Mouse (Mus musculus) urinary bladder, adult 2 months (tissue): Measurements from ENCODE around the gene Itga8. TPM values are rescaled to one million over a fixed set of nuclear protein-coding genes. Genes with fewer than 3 reads are reported as not detected.

Experiments used
- DNase-seq: peaks from one replicate; pipeline ENCODE4 v3.0.0; 2022; ENCODE audit warnings: low spot score
- polyA plus RNA-seq: library from polyadenylated mRNA; depleted of rRNA; stranded (reverse); fragments of >200 nt; gene quantifications from 2 replicates; pipeline ENCODE4 v1.2.3, GENCODE M21; 2012; rRNA removed

The Itga8 gene
- 11.6 and 14.6 TPM in 2 replicates for polyA plus RNA-seq

- DNase-seq = peak; percentile 63
Measured at GRCm38 (mm10) chr2:12301431-12302170, at the start of gene Itga8. TSS of gene Itga8 (minus strand) at chr2:12301922.

GRCm38 (mm10) chr2:12348914-12349313 lies 47.2 kb upstream of the Itga8 start:
- no peak for DNase-seq

DNA sequence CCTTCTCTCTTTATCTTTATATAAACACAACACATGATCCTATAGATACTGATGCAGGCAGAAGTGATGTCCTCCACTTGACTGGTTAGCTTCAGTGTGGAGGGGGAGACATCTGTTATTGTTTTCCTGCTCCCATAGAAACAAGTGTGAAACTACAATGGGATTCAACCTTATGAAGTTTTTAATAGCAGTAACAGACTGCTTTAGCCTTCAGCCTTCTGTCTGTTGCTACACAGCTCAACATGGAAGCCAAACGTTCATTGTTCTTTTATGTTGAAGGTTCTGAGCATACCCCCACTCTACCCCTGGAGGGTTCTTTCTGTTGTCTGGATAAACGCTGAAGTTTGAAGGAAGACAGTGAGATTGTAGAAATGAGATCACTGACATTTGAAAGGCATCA lies 30.2 kb upstream of the Itga8 start:
- DNase-seq = no peak

- no peak for DNase-seq
Measured at GRCm38 (mm10) chr2:12329620-12330019, 27.9 kb upstream of the Itga8 start.

GRCm38 (mm10) chr2:12329068-12329407 lies 27.3 kb upstream of the Itga8 start:
- DNase-seq = no peak

- no peak for DNase-seq
Measured at GRCm38 (mm10) chr2:12328355-12329067, 26.8 kb upstream of the Itga8 start.

GRCm38 (mm10) chr2:12327691-12328354 lies 26.1 kb upstream of the Itga8 start:
- no peak for DNase-seq

- DNase-seq = no peak
Measured at GRCm38 (mm10) chr2:12327216-12327615, 25.5 kb upstream of the Itga8 start.

DNA sequence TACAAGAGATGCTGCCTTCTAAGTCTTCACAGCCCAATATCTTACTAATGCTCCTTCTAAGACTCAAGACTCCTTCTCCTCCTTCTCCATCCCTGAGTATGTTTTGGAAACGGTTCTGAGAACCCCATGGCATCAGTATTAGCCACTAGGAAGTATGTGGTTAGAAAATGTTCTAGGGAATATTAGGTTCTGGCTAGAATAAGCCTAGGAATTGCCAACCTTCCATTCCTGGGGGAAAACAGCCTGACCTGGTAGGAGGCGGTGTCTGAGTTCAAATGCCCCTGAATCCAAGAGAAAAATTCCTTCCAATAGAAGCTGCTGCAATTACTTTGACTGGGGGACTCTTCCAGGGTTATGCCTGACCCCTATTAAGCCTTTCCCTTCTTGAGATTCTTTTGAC lies 24.1 kb upstream of the Itga8 start:
- no peak for DNase-seq

- DNase-seq = no peak
Measured at GRCm38 (mm10) chr2:12325417-12325816, 23.7 kb upstream of the Itga8 start.

GRCm38 (mm10) chr2:12320914-12321313 lies 19.2 kb upstream of the Itga8 start:
- DNase-seq = no peak

DNA sequence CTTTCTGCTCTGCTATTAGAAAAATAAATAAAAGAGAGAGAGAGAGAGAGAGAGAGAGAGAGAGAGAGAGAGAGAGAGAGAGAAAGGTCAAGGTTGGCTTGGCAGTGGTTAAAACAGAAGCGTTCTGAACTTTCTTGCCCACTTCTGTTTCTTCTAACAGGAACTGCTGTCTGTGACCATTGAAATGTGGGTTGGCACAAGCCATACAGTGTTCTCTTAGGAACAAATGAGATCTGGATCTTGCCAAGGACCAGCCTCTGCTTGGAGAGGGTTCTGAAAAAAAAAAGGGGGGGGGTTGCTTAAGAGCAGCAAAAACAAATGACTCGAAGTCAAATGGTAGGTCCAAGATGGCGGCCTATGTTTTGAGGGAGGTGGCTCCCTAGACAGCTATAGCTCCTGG lies 17.0 kb upstream of the Itga8 start:
- no peak for DNase-seq

DNA sequence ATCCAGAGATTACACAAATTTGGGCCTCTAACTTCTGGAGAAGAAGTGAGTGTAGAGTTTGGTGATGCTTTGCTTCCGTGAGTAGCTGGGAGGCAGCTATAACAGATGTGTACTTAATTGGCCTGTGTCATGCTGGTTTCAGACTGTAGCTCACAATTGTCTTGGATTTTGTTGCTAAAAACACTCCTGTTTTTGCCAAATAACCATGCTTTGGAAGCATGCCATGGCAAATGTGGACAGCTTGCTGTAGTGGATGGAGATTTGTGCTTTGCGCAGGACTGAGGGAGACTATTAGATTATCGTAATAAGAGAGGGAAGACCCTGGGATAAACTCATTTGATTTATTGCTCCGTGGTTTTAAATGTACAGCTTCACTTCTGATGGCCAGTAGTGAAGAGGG lies 16.3 kb upstream of the Itga8 start:
- no peak for DNase-seq

GRCm38 (mm10) chr2:12317343-12317742 lies 15.6 kb upstream of the Itga8 start:
- DNase-seq = no peak

GRCm38 (mm10) chr2:12316361-12316760 lies 14.6 kb upstream of the Itga8 start:
- DNase-seq = no peak

DNA sequence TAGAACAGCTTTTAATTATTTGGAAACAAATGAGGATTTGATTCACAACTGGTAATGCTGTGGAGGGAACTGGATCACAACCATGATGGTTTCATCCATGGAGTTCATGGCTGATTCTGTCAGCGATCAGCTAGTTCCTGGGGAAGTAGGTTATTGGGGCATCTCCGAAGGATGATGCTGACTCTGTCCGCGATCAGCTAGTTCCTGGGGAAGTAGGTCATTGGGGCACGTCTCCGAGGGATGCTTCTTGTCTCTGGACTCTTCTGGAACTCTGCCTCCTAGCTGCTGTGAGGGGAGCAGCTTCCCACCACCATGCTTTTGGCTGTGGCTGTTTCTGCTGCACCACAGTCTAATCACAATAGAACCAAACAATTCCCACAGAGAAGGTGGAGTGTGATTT lies 12.3 kb upstream of the Itga8 start:
- no peak for DNase-seq

DNA sequence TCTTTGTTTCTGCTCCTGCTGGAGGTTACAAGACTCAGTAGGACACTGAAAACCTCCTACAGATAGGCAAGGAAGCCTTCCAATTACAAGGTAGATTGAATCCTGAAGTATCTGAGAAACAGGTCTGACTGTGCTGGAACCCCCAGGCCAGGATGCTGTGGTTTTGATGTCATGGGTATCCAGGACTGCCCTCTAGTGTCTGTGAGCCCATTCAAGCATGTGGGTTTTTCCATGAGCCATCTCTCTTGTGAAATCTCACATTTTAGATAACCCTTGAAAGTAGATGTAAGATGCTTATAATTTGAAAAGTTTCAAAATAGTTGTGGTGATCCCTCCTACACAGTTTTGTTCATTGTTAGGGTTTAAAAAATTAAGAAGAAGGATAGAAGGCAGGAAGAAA lies 6.7 kb upstream of the Itga8 start:
- DNase-seq = no peak

- DNase-seq = no peak
Measured at GRCm38 (mm10) chr2:12307311-12307710, 5.6 kb upstream of the Itga8 start.

DNA sequence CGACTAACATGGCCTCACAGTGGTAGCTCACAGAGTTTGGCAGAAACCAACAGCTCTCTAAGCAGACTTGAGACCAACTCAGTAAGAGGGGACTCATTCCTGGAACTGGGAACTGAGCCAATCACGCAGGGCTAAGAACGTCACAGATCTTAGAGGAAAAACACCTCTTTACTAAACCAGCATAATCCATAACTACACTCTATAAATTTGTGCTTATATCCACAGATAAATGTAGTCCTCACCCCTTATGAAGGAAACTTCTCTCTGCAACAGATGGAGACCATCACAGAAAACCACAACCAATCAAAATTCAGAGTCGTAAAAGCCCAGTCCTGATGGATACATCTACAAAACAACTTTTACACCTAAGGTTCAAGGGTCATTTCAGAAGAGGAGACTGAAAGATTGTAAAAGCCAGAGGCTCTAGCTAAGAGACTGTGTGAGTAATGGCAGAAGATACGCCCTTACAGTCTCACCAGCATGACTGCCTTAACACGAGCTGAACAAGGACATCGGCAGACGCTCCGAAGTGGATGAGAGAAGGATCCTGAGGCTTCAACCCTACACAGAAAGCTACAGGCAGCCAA lies 3.4 kb upstream of the Itga8 start:
- no peak for DNase-seq

DNA sequence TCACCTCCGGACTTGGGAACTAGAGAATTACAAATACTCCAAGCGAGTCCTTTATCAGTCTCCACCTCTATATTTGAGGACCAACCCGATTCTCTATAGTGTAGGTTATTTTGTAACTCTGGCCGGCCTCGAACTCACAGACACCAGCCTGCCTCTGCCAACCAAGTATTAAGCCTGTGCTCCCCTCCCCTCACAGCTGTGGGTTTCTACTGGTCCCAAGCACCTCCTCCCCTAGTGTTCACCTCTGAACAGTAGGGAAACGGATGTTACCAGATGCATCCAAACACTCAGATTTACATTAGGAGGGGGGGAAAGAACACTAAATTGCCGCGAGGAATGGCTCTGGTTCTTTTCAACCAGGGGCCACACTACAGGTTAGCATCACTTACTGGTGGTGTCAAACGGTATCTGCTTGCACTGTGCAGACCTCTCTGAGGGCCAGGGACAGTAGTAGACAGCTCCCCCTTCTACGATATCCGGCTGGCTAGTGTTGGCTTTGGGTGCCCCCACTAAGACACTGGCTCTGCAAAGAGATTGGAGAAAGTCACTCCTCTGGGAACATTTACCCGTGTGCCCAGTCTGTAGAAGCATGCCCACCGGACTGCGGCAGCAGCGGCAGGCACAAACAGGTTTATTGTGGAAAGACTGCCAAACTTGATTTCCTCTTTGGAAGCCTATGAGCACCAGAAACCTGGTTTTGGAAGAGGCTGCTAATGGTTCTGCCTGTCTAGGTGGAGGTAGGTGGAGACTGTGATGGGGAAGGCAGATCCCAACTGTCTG lies 1.1 kb downstream of the Itga8 start:
- no peak for DNase-seq

DNA sequence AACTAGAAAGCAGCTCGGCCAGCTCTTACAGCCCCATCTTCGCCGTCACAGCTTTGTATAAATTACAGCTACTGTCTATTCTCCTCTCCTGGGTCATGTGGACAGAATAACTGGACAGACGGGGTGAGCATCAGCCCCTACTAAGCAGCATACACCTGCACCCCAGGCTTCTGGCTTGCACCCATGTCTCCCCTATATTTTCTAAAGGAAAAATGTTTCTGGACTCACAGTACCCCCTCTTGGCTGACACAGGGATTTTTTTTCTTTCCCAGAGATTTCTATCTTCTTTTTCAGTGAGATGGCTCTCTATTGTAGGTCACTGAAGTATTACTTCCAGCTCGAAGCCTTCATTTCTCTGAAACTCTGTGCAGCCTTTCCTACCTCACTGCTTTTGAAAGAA lies 4.4 kb downstream of the Itga8 start:
- no peak for DNase-seq

DNA sequence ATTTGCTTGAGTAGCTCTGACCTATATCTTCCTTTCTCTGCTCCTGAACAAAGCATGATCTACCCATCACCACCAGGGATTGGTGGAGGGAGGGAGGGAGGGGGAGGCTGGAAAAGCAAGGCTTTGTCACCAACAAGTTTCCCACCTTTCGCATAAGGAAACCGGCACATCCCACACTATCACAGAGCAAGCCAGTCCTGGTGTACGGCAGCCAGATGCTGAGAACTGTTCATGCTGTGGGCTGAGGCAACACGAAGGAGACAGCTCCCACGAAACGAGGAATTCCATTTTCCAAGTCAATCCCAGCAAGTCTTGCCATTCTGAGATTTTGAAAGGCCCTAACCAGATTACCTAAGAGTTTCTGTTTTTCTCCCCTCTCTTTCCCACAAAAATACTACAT lies 6.6 kb downstream of the Itga8 start:
- no peak for DNase-seq
